Mouse (Mus musculus) brain, adult 2 months (tissue): ENCODE data around the gene Hipk1.

Experiments
- DNase-seq: peaks from one replicate; pipeline ENCODE4 v3.0.0; 2011; ENCODE audit warnings: low read depth, low spot score

The Hipk1 gene

DNA sequence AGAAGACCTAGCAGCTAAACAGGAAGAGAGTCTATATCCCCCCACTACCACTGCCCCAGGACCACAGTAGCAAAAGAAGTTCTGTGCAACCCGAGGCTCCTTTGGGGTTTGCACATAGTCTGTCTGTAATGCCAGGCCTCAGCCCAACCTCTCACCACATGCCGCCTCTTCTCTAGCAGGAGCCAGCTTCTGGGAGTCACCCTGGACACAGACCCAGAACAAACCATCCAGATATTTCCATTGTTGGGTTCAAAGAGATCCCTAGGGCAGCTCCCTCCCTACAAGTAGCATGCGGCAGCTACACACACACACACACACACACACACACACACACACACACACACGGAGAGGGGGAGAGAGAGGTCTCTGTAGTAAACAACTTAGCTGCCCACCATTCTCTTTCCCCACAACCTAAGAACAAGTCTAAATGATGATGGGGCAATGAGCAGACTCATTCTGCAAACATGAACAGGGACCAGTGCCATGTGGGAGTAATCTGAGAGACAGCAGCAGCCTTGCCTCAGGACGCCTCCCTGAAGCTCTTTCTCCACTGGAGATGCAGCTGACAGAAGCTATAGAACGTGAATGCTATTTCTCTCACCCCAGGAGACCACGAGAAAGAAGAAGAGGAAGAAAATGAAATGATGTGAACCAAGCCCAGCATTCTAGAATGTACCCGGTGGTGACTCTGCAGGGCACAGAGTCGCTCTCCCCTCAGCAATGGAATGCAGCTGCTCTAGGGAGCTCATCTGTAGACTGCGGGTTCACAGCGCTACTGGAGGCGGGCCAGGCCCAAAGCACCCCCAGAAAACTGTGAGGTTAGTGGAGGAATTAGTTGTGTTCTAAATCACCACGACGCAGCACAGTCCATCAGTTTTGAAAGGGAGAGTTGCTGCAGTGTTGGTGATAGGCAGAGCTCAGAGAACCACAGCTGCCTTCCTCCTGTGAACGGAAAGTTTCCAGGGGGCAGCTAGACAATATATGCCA, 74.3 kb downstream of the Hipk1 start:
- DNase-seq, result peak; percentile 63

DNA sequence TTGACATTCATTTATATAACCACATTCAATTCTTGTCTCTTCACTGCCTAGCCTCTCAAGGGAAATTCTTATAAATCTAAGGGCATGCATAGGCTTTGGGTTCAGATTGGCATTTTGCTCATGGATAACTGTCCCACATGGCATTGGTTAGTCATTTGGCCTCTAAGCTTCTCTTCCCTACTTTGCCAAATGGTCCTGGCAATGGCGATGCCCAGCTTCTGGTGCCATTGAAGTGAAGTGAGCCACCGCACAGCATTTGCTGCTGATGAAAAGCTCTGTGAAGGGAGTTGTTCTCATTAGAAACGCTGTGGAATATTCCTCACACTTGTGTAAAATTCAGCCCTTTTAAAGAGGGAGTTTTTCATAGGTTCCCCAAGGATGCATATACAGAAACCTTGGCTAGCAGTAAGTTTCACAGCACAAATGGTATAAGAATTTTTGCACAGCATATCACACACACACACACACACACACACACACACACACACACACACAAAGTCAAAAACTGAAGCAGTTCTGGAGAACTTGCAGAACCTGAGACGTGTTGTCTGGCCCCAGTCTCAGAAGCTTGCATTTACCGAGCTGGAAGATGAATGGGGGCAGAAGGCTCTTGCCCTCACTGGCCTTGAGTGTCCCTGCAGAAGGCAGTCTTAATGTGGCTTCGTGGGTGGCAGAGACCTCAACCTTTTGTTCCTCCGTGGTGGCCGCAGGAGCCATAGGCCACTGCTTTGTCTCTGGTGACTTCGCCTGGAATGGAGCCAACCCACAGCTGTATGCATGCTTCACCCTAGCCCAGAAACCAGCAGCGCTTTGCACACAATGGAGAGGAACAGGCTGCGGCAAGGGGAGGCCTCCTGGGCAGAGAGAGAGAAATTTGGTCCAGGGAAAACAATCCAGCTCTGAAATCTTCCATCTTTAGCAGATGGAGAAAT, 75.3 kb downstream of the Hipk1 start:
- DNase-seq, result peak; percentile 49

DNA sequence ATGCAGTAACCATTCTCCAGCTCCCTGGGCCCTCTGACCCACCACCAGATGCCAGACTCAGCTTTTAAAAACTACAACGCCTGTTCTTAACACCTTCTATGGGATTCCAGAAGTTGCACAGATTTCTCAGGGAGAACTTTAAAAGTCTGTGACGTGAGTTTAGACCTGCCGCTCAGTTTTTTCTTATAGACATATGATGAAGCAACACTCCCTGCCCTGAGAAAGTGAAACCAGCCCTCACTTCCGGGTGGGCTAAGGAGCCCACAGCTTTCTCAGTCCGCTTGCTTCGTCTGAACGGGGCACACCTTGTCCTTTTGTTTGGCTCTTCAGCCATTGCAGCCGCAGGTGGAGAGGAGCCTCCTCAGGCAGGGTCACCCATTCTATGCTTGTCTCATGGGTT, 76.4 kb downstream of the Hipk1 start:
- no peak for DNase-seq

DNA sequence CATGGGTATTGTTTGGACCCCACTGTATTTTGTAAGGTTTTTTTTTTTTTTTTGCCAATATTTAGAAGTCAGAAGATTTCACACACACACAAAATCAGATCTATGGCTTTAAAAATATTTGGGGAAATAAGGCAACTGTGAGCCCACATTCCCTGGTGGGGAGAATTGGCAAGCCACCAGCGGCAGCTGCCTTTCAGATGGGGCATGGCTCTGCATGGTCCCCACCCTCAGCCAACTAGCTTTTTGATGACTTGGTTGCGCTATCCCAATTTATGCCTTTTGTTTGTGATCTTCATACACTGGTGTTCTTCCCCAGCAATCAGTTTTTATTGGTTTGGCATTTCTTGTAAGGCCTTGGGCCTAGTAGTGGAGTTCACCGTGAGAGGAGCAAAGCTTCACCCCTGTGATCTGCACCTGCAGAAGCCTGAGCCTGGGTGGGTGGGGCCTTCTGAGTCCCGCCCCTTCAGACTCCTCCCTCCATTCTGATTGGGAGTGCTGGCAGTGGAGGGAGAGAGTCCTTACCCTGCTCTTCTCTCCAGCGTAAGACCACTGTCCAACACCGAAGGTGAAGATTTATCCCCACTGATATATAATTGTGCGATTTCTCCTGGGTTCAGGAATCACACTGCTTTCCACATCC, 77.0 kb downstream of the Hipk1 start:
- DNase-seq, result no peak

DNA sequence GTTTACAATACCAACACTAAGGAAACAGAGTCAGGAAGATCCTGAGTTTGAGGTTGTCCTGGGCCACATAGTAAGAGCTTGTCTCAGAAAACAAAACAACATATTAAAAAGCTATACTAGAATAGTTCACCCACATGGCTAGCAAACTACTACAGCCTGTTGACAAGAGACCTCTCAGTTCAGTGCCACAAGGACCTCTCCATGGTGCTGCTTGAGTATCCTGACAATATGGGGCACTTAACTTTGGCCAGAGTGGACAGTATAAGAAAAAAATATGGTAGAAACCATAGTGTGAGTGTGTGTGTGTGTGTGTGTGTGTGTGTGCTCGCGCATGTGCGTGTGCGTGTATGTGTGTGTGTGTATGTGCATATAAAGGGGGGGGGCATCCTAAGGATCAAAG, 79.2 kb downstream of the Hipk1 start:
- DNase-seq, result no peak

DNA sequence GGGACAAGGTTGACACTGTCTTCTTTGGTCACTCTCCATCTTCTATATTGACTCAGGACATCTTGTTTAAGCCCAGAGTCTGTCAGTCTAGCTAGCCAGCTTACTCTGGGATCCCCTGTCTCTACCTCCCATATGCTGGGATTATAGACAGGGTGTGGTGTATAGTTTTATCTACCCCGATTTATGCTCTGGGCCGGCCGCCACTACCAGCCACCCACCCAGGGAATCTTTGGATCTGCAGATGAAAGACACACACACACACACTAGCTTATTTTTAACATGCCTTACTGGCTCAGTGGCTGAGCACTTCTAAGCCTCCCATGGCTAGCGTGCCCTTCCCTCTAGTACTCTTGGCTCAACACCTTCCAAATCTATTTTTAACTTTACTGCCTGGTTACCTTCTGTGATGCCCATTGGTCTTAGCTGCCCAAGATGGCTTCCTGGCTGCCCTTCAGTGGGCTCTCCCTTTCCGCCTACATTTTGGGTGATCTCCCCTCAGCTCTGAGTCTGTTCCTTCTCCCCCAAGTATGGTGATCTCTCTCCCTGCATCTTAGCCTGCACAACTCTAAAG, 81.8 kb downstream of the Hipk1 start:
- DNase-seq, result no peak

DNA sequence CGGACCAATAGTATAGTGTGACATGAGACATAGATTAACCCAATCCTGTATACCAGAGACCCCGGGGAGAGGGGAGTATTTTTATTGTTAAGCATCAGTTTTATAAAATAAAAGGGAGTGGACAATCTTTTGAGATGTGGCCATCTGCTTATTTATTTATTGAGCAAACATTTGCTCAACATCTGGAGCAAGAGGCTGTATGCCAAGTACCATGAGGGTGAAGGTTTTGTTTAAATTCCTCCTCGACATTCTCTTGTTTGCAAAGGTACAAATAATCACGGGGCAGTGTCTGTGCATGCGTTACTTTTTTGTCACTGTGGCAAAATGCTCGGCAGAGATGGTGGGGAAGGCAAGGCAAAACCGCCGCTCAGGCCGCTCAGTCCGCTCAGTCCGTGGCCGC, 85.9 kb downstream of the Hipk1 start:
- DNase-seq, result no peak

DNA sequence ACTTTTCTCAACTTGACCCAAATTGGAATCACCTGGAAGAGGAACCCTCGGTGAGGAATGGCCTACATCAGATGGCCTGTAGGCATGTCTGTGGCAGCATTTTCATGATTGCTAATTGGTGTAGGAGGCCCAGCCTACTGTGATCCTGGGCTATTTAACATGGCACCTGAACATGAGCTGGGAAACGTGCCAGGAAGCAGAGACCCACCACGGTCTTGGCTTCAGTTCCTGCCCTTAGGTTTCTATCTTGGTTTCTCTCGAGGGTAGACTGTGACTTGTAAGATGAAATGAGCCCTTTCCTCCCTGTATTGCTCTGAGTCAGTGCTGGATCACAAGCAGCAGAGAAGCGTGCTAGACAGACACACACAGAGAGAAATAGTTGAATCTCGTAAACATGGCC, 86.7 kb downstream of the Hipk1 start:
- peak; percentile 22 for DNase-seq

DNA sequence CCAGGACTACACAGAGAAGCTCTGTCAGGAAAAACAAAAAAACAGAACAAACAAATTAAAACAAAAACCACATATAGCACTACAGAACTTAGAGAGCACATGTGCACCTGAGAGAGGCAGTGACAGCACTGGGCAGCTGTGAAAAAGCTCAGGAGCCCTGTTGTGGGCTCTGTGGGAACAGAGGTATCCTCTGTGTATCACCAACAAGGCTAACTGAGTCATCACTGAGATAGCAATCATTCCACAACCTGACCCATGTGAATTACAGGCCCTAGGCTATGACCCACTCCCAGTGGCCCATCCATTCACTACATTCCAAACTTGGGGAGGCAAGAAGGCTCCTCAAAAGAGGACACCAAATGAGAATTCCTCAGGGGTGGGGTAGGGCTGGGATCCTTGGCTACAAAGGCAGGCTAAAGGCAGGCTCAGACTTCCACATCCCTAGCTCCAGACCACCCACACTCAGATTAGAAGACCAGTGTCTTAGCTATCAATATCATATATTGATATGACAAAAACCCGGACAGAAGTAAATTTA, 94.9 kb downstream of the Hipk1 start:
- DNase-seq, result no peak

DNA sequence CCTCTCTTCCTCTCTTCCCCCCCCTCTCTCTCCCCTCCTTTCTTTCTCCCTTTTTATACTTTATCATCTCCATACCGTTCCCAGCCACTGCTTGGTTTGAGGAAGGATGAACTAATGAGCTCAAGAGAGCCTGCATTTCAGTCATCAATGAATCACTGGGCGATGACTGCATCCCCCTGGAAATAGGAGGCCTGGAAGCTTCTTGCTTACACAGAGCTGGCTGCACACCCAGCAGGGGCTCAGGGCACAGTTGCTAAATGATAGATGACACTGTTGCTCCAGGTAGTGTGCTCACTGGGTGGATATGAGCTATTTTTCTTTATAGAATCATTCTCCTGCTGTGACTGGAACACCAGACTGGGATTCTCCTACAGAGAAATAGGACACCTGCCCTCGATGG, 95.8 kb downstream of the Hipk1 start:
- peak; percentile 60 for DNase-seq

DNA sequence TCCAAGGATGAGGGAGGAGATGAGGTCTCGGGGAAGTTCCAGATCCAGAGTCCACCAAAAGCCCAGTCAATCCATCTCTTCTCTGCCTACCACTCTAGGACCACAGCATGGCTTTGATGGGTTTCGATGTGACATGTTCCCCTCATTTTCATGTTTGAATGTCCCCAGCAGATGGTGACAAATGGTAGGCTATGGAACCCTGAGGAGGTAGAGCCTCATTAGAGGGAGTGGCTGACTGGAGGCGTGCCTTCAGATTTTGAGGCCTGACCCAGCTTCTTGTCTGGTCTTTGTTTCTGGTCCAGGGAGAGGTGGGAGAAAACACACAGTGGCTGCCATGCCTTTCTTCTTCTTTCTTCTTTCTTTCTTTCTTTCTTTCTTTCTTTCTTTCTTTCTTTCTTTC, 100.9 kb downstream of the Hipk1 start:
- peak; percentile 46 for DNase-seq
